Mouse (Mus musculus): Measurements from ENCODE around the gene Psmd2. TPM values are rescaled to one million over a fixed set of nuclear protein-coding genes. Genes with fewer than 3 reads are reported as not detected.

Gene Psmd2
- total and polyA plus RNA-seq, 3 experiments: 43.8 to 285 (median 215) TPM

DNA sequence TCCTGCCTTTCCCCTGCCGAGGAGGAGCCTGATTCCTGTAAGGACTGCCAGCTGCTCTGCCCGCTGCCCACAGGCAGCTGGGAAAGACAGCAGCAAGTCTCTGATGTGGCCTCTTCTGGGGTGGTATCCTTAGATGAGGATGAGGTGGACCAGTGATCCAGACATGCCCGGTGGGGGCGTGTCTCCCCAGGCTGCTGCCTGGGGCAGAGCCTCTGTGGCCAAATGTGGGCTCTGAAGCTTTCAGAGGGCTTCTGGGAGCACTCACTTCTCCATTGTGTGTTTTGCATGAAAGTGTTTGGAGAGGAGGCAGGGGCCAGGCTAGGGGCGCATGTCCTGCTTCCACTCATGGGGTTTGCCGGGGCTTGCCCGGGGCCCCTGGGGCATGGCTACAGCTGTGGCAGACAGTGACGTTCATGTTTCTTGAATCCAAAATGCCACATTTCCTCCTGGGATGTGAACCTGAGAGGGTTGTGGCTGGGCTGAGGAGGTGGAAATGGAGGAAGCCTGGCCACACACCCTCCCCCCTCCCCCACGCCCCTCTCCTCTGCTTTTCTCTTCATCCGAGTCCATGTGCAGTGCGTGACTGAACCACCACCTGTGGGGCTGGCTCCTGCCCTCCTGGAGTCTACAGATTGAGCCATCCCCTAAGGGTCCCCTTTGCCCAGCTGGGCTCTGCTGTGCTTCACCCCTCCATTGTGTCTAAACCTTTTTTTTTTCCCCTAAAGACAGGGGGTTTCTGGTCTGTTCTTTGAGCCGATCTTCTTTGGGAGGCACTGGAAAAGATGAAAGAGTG, 50.5 kb downstream of the Psmd2 start:
- DNase-seq: no peak

DNA sequence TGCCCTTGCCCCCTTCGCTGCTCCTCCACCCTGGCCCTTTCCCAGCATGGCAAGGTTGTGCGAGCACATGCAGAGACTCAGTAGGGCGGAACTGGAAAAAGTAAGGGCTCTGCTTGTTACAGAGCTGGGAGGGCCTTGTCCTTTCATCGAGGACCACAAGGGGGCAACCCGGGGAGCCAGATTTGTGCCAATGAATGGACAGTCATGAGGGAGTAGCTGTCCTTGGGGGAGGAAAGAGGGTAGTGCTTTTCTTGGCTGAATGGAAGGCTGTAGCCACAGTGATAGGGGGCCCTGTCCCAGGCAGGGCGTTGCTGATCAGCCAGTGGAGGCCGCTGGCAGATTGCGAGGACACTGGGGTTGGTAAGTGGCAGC, 51.1 kb downstream of the Psmd2 start:
- DNase-seq: peak; percentile 92

DNA sequence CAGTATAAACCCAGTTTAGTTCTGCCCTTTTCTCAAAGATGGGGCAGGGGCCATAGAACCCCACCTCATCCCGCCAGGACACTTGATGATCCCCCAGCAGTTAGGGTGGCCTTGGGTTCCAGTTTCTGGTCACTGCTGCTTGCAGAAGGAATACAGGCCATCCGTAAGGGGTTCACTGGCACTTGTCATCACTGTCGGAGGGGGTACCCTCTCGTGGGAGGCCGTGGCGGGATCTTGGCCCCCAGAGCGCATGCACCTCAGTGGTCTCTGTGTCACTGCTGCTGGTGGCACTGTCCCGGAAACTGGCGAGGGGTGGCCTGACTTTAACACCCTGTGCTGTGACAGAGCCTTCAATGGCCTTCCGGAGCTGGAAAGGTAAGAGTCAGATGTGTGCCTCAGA, 51.6 kb downstream of the Psmd2 start:
- no peak for DNase-seq

DNA sequence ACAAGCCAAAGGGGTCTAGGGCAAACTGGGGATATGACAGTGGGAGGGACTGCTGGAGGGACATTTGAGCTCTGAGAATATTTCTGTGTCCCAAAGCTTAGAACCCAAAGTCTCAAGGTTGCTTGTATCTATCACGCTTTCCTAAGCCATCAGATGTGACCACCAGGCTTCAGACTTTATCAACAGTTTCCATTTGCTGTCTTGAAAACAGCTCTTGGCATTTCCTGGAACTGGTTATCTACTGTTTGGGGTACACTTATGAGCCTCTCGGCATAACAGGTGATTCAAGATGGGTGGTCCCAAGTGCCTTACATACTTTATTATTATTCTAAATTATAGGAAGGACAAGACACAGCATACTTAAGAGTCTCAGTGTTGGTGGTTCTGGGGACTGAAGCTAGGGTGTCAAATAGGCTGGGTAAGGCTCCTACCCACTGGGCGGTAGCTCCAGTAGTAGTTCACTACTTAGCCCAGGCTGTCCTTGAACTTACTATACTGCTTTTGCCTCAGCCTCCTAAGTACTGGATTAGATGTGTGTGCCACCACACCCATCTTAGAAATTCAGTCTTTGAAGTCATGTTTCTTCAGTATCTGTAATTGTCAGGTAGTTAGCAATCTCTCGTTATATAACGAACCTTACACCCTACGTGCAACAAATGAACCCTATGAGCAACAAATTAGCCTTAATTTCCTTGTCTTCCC, 52.4 kb downstream of the Psmd2 start:
- DNase-seq: no peak

DNA sequence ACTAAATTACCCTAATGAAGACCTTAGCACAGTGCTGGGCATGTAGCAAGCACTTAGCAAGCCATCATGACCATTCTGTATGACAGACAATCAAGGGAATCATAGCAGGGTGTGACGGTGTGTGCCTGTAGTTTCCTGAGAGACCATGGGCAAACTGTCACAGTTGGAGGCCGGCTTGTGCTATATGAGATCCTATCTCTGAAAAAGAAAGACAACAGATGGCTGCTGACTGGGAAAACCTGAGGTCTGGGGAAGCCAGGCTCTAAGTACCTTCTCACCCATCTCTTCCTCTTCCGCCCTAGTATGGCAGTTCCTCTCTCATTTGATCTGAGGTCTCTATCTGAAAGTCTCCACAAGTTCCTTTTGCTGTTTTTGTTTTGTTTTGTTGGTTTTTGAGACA, 54.3 kb downstream of the Psmd2 start:
- DNase-seq: no peak

DNA sequence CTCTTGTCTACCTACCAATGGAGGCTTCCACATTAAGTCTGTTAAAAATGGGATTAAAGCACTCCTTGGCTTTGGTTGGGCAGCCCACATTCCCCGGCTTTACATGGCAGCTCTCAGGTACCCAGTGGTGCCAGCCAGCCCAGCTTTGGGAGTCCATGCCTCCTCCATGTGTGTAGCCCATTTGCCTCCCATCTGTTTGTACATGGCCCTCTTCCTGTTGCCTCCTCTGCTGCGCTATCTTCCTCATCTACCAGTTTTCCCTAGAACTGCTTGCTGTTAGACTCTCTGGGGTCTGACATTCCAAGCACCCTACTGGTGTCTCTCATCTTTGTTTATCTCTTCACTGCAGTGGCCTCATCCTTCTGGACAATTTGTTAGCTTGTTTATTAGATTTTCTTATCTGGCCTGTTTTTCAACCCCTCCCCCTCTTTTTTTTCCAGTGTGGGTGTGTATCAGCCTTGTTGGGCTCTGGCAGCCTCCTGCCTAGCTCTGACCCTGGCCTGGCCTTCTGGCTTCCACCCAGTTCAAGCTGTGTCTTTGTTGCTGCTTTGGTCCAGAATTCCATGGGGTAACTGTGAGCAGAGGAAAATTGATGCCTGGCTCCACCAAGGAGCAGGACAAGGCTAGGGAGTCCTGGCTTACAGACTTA, 55.1 kb downstream of the Psmd2 start:
- DNase-seq: peak; percentile 70

DNA sequence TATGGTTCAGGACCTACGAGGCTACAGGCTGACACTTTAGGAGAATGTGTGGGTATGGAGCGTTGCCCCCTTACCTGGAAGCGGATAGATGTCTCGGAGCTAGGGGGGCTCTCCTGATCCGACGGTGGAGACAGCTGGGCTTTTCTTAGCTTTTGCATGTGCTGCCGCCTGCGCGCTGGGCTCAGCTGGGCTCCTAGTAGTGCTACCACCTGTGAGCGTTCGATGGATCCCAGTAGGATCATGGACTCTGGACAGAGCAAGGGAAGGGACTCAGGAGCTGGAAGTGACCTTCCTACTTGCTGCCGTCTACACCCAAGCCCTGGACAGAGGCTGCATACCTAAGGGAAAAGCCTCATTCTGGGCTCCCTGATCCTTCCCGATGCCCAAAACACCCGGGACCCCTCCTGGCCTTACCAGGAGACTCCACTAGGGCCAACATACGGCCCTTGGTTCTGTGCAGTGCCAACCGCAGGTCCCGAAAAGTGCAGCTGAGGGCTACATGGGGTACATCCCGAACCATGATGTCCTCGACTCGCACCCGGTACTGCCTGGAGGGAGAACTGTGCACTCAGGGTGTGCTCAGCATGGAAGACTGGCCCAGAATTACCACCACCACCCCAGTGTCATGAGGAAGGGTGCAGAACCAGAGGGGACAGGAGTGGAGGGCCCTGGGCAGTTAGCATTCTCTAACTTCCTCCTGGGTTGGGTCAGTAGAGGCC, 56.9 kb downstream of the Psmd2 start:
- DNase-seq: no peak

DNA sequence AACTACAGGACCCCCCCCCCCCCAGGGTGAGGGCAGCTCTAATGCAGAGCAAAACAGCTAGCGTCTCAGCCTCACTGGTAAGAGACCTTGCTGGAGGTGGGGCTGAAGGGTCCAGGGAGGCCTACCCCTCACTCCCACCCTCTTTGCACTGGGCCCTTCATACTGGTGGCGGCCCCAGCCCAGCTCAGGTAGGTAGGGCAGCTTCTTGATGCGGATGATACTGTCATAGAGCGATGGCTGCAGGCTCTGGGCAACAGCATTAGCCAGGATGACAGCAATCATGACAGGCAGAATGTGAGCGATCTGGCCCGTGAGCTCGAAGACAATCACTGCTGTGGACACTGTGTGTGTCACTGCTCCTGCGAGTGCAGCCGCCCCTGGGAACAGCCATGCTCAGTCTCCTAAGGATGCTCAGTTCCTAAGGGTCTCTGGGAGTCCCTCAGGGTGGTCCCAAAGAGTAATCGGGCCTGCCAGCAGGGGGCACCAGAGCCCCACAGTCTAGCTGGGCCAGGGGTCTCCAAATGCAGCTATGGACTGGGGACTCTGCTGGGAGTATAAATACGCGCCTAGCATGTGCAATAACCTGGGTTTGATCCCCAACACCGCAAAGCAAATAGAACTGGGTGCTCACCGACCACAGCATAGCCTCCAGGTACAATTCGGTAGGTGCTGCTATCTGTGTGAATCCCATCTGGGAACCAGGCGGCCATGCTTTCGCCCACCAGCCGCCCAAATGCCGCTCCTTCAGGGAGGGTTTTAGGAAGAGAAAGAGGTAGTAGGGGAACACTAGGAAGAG, 57.7 kb downstream of the Psmd2 start:
- DNase-seq: no peak

DNA sequence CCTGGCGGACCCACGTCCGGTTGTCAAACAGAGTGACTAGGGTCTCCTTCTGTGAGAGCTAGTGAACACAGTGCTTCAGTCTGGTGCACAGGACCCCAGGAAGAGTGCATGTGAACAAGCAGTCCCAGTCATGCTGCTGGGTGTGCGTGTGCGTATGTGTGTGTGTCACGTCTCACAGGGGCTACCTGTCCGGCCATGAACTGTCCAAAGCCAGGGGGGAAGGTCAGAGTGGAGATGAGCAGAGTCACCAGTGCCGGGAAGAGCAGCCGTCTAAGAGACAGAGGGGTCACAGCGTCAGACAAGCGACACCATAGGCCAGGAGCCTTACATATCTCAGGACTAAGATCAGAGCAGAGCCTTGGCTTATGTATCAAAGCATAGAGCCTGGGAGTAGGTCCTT, 58.9 kb downstream of the Psmd2 start:
- no peak for DNase-seq

DNA sequence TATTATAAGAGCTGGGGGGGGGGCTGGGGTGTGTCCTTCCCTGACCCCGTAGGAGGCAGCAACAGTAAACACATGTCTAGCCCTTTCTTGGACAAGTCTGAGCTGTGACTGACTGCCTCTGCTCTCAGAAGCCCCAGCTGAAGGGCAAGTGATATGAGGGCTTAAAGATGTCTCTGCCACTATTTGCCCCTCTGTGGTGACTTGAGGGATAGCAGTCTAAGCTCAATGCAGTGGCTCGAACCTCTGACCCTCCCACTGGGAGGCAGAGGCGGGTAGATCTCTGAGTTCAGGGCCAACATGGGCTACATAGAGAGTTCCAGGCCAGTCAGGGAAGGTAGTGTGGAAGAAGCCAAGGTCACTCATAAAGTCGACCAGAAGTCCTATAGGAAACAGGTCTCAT, 59.4 kb downstream of the Psmd2 start:
- no peak for DNase-seq

DNA sequence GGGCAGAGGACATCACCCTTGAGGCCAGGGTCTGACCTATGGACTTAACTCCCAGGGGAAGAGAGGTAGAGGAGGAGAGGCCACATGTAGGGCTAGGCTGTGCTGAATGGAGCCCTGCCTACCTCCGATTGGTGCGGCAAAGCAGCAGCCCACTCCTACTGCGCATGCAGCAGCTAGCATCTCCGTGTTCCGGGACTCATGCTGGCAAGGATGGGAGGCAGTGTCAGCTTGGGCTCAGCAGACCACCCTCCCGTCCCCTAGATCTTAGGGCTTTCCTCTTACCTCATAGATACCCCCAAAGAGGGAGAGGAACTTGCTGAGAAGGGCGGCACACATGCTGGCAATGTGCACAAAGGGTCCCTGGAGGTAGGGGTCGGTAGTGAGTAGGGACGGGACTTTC, 60.7 kb downstream of the Psmd2 start:
- DNase-seq: no peak

DNA sequence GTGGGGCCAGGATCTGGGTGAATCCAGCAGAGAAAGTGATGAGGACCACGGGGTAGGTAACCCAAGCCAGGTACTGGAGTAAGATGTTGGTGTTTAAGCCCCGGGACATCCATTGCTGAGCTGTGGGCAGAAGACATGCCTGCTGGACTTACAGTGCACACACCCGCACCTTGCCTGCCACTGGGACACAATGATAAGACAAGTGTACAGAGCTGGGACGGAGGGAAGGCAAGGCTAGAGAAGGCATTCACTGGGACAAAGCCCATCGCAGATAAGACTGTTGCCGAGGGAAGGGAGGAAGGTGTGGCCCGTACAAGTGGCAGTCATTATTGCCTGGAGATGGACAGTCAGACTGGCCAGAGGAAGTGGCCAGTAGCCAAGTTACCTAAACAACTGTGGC, 61.4 kb downstream of the Psmd2 start:
- DNase-seq: no peak

Small RNA genes lying within 50 kb of the gene (microRNA-seq; reads per million reads assigned to microRNA genes)
- 4.2 to 7.4 reads per million in 2 experiments for gene Mir1224

Other genes starting within 250 kb of the Psmd2 start
- 10 to 100 TPM; 62.3 to 66.4 TPM for gene Abcc5, start 225.3 kb upstream of the Psmd2 start, total RNA-seq (2021)
- 51.2 and 52.3 TPM in 2 replicates for gene Abcc5, start 225.3 kb upstream of the Psmd2 start, polyA plus RNA-seq (2012; rRNA removed)
- 10 to 100 TPM; 50.2 to 67.1 TPM for gene Eif2b5, start 152.8 kb upstream of the Psmd2 start, total RNA-seq (2021)
- gene Eif2b5, start 152.8 kb upstream of the Psmd2 start, polyA plus RNA-seq (2012; rRNA removed): 18.4 and 20.7 TPM in 2 replicates
- gene Dvl3, start 134.7 kb upstream of the Psmd2 start, total RNA-seq (2021): 10 to 100 TPM; 32.3 to 45.5 TPM
- gene Dvl3, start 134.7 kb upstream of the Psmd2 start, polyA plus RNA-seq (2012; rRNA removed): 43.7 and 52.2 TPM in 2 replicates
- gene Ap2m1, start 116.2 kb upstream of the Psmd2 start, total RNA-seq (2021): 100 to 1,000 TPM; 276 to 366 TPM
- gene Ap2m1, start 116.2 kb upstream of the Psmd2 start, polyA plus RNA-seq (2012; rRNA removed): 282 and 345 TPM in 2 replicates
- 100 to 1,000 TPM in 1 of 2 experiments, 10 to 100 TPM in 1; 84.6 to 106 TPM for gene Abcf3, start 103.1 kb upstream of the Psmd2 start, total RNA-seq (2021)
- 27.6 and 27.7 TPM in 2 replicates for gene Abcf3, start 103.1 kb upstream of the Psmd2 start, polyA plus RNA-seq (2012; rRNA removed)
- gene Vwa5b2, start 62.2 kb upstream of the Psmd2 start, total RNA-seq (2021): 1 to 10 TPM; 1.3 to 1.4 TPM
- 3.7 and 5.9 TPM in 2 replicates for gene Vwa5b2, start 62.2 kb upstream of the Psmd2 start, polyA plus RNA-seq (2012; rRNA removed)
- 1 to 10 TPM; 9.2 to 9.5 TPM for gene Eef1akmt4, start 40.1 kb upstream of the Psmd2 start, total RNA-seq (2021)
- gene Eef1akmt4, start 40.1 kb upstream of the Psmd2 start, polyA plus RNA-seq (2012; rRNA removed): 9.2 and 10.4 TPM in 2 replicates
- not detected for gene Gm49333, start 40.0 kb upstream of the Psmd2 start, total RNA-seq (2021)
- not detected in 2 replicates for gene Gm49333, start 40.0 kb upstream of the Psmd2 start, polyA plus RNA-seq (2012; rRNA removed)
- gene Alg3, start 39.9 kb upstream of the Psmd2 start, total RNA-seq (2021): 10 to 100 TPM; 28.9 to 37.1 TPM
- gene Alg3, start 39.9 kb upstream of the Psmd2 start, polyA plus RNA-seq (2012; rRNA removed): 32.3 and 47.0 TPM in 2 replicates
- gene Camk2n2, start 30.4 kb upstream of the Psmd2 start, total RNA-seq (2021): 10 to 100 TPM; 36.8 to 56.4 TPM
- gene Camk2n2, start 30.4 kb upstream of the Psmd2 start, polyA plus RNA-seq (2012; rRNA removed): 33.3 and 42.3 TPM in 2 replicates
- gene Ece2, start 21.8 kb upstream of the Psmd2 start, total RNA-seq (2021): 10 to 100 TPM in 1 of 2 experiments, 1 to 10 TPM in 1; 9.3 to 18.8 TPM
- gene Ece2, start 21.8 kb upstream of the Psmd2 start, polyA plus RNA-seq (2012; rRNA removed): 2.3 and 5.0 TPM in 2 replicates
- 100 to 1,000 TPM; 368 to 454 TPM for gene Eif4g1, start 16.7 kb downstream of the Psmd2 start, total RNA-seq (2021)
- gene Eif4g1, start 16.7 kb downstream of the Psmd2 start, polyA plus RNA-seq (2012; rRNA removed): 486 and 565 TPM in 2 replicates
- 10 to 100 TPM; 10.3 to 13.3 TPM for gene Fam131a, start 41.6 kb downstream of the Psmd2 start, total RNA-seq (2021)
- 24.9 and 29.4 TPM in 2 replicates for gene Fam131a, start 41.6 kb downstream of the Psmd2 start, polyA plus RNA-seq (2012; rRNA removed)
- gene Polr2h, start 66.0 kb downstream of the Psmd2 start, total RNA-seq (2021): 10 to 100 TPM; 31.2 to 45.2 TPM
- 9.3 and 9.5 TPM in 2 replicates for gene Polr2h, start 66.0 kb downstream of the Psmd2 start, polyA plus RNA-seq (2012; rRNA removed)
- gene Clcn2, start 66.1 kb downstream of the Psmd2 start, total RNA-seq (2021): 10 to 100 TPM; 24.5 to 60.5 TPM
- gene Clcn2, start 66.1 kb downstream of the Psmd2 start, polyA plus RNA-seq (2012; rRNA removed): 198 and 282 TPM in 2 replicates
- gene Chrd, start 81.5 kb downstream of the Psmd2 start, total RNA-seq (2021): 10 to 100 TPM in 1 of 2 experiments, 1 to 10 TPM in 1; 9.1 to 19.3 TPM
- gene Chrd, start 81.5 kb downstream of the Psmd2 start, polyA plus RNA-seq (2012; rRNA removed): 41.4 and 43.5 TPM in 2 replicates
- gene Thpo, start 82.9 kb downstream of the Psmd2 start, total RNA-seq (2021): 1 to 10 TPM; 1.2 to 6.4 TPM
- 9.7 and 15.3 TPM in 2 replicates for gene Thpo, start 82.9 kb downstream of the Psmd2 start, polyA plus RNA-seq (2012; rRNA removed)

Measured in adrenal gland, adult 2 months (tissue).